Mouse (Mus musculus) lung, embryonic 14.5 days (tissue): ENCODE measurements at regions not wholly inside any gene's neighbourhood (a gene's known extent, or its start where the extent isn't known, plus 50 kb on each side); places are given as distances from the start of the nearest gene placed in this dataset.
A peak's percentile ranks its signal among the peaks of the same experiment; 100 is the strongest.

ENCODE experiments used
- ATAC-seq: fragments of 200-750 bp; cut with Nextera tagmentation; 2 replicates; pipeline ENCODE4 v1.8.0; 2017; ENCODE audit warnings: mild to moderate bottlenecking, moderate TSS enrichment, moderate library complexity; ENCODE audit not compliant: insufficient read depth
- DNase-seq: peaks from one replicate; pipeline ENCODE4 v3.0.0-alpha.2; 2015
- H3K27ac ChIP-seq: fragments of 300-500 bp; sonication (generic); 2 replicates; pipeline ENCODE4 v1.5.1; 2014; ENCODE audit warnings: low read depth, mild to moderate bottlenecking, moderate library complexity
- H3K27me3 ChIP-seq: fragments of 300-500 bp; sonication (generic); 2 replicates; pipeline ENCODE4 v1.6.1; 2014; ENCODE audit warnings: low read length, control low read depth; ENCODE audit not compliant: insufficient read depth
- H3K36me3 ChIP-seq: fragments of 300-500 bp; sonication (generic); 2 replicates; pipeline ENCODE4 v1.6.1; 2014; ENCODE audit warnings: control low read depth; ENCODE audit not compliant: insufficient read depth
- H3K4me1 ChIP-seq: fragments of 300-500 bp; sonication (generic); 2 replicates; pipeline ENCODE4 v1.6.1; 2014; ENCODE audit warnings: antibody characterized with exemption, control low read depth; ENCODE audit not compliant: insufficient read depth
- H3K4me2 ChIP-seq: fragments of 300-500 bp; sonication (generic); 2 replicates; pipeline ENCODE4 v1.6.1; 2014; ENCODE audit warnings: mild to moderate bottlenecking
- H3K4me3 ChIP-seq: fragments of 300-500 bp; sonication (generic); 2 replicates; pipeline ENCODE4 v1.5.1; 2014; ENCODE audit warnings: low read depth, low read length
- H3K9ac ChIP-seq: fragments of 300-500 bp; sonication (generic); 2 replicates; pipeline ENCODE4 v1.6.1; 2014
- H3K9me3 ChIP-seq: fragments of 300-500 bp; sonication (generic); 2 replicates; pipeline ENCODE4 v1.6.1; 2016; ENCODE audit warnings: low read depth, low read length, control low read depth
- CTCF ChIP-seq: IDR thresholded peaks from 2 replicates; pipeline ENCODE4 v1.5.1; 2016; ENCODE audit warnings: antibody characterized with exemption, low read depth
- WGBS: fragments of 180-500 bp; shearing (Covaris S2); extraction: QIAGEN DNeasy Blood & Tissue Kit; methylation state at CpG from one replicate; pipeline ENCODE4 v1.1.7; 2014; 5-methylcytosine and 5-hydroxymethylcytosine counted together

DNA sequence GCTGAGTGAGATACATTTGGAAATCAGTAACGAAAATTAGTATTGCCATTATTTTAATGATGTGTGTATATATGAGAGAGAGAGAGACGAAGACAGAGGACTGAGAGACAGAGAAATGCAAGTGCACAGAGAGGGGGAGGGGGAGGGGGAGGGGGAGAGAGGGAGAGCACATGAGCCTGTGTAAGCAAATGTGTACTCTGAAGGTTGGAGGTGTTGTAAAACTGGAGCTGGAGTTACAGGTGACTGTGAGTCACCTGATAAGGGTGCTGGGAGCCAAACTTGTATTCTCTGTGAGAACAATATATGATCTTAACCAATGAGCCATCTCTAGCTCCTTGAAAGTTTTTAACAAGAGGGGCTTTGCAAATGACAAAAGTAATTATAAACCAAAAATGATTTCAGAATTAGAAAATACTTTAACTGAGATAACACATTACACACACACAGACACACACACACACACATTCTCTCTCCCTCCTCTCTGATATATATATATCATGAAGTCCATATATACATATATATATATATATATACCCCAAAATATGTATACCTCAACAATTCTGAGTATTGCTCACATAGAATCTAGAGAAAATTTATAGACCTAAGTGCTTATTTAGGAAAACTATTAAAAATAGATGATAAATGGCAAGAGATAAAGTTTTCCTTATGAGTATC, 100.5 kb upstream of the Rgs17 start:
- Histone ChIP-seq H3K9me3 (no peaks in the 10 kb centered on the region), H3K4me3 (no peak overlapping the region), H3K27ac (no peak overlapping the region), H3K4me2 (no peak overlapping the region), H3K4me1 (no peaks in the 10 kb centered on the region), H3K36me3 (no peaks in the 10 kb centered on the region), H3K27me3 (no peaks in the 10 kb centered on the region), H3K9ac (no peak overlapping the region)
- 65% methylated on average over 2 of the region's 2 CpGs for WGBS
- ATAC-seq = no peak
- DNase-seq = no peak
- no peak for TF ChIP-seq CTCF

DNA sequence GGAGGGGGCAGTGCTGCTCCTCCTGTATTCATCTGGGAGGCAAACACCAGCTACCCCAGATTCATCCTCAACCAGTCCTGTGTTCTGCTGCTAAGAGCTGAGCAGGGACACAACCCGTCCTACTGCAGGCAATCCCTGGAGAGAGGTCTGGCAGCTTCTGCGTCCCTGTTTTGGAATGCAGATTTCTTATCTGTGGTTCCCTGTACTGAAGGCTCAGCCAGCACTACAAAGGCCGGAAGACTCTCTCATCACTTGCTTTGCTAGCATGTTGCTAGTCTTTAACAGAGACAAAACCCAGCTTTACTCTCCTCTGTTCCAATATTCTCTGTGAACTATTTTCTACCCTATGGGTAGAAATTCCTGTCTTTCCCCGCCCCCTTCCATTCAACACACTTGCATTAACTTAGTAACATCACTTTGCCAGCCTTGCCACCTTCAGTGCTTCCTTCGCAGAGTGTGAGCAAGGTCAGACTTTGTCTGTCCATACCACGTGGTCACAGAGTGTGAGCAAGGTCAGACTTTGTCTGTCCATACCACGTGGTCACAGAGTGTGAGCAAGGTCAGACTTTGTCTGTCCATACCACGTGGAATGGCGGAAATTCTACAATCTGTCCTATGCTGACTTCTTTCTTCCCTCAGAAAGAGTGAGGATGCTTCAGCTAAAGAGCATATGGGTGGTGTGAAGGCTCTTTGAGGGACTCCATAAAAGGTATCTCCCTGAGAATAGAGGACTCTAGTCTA, 98.9 kb upstream of the Rgs17 start:
- Histone ChIP-seq H3K4me2 (no peak overlapping the region), H3K4me1 (no peaks in the 10 kb centered on the region), H3K4me3 (no peak overlapping the region), H3K36me3 (no peaks in the 10 kb centered on the region), H3K27ac (no peak overlapping the region), H3K9me3 (no peaks in the 10 kb centered on the region), H3K27me3 (no peaks in the 10 kb centered on the region), H3K9ac (no peak overlapping the region)
- ATAC-seq (no peak; the same call in 1 of the 2 replicates), DNase-seq (peak; percentile 11)
- 41% methylated on average over 9 of the region's 9 CpGs for WGBS
- TF ChIP-seq CTCF = no peak

- no peak for TF ChIP-seq CTCF
- Histone ChIP-seq H3K4me3 (no peak overlapping the region), H3K27ac (no peak overlapping the region), H3K4me1 (no peaks in the 10 kb centered on the region), H3K4me2 (no peak overlapping the region), H3K36me3 (no peaks in the 10 kb centered on the region), H3K27me3 (no peaks in the 10 kb centered on the region), H3K9me3 (no peaks in the 10 kb centered on the region), H3K9ac (no peak overlapping the region)
- no peak for ATAC-seq
- DNase-seq = no peak
- 59% methylated on average over 4 of the region's 4 CpGs for WGBS
Observed at GRCm38 (mm10) chr10:6013743-6014142, 91.5 kb upstream of the Rgs17 start.

GRCm38 (mm10) chr10:6011541-6011940, 89.3 kb upstream of the Rgs17 start:
- Histone ChIP-seq H3K36me3 (no peaks in the 10 kb centered on the region), H3K27me3 (no peaks in the 10 kb centered on the region), H3K4me2 (no peak overlapping the region), H3K9me3 (no peaks in the 10 kb centered on the region), H3K27ac (no peak overlapping the region), H3K9ac (no peak overlapping the region), H3K4me1 (no peaks in the 10 kb centered on the region; the same call in 1 of the 2 replicates), H3K4me3 (no peak overlapping the region)
- DNase-seq (peak; percentile 35), ATAC-seq (no peak)
- 41% methylated on average over 5 of the region's 5 CpGs for WGBS
- TF ChIP-seq CTCF = no peak

DNA sequence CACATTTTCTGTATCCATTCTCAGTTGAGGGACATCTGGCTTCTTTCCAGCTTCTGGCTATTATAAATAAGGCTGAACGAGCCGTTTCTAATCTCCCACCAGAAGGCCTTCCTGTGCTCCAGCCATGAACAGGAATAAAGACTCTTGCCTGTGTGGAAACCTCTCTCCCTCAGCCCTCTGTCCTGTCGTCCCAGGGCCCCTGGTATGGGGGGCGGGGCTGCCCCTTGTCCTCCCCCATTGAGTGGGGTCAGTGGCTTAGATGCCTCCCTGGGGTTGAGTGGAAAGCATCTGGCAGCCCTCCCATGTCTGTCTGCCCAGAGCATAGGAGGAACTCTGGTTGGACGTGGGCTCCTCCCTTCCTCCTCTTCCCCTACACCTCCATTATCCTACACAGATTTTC, 88.8 kb upstream of the Rgs17 start:
- H3K4me2 ChIP-seq = no peak overlapping the region
- no peaks in the 10 kb centered on the region for H3K9me3 ChIP-seq
- no peak overlapping the region for H3K4me3 ChIP-seq
- WGBS = 41% methylated on average over 5 of the region's 5 CpGs
- ATAC-seq = peak; percentile 58; the same call in 1 of the 2 replicates
- H3K9ac ChIP-seq = no peak overlapping the region
- no peaks in the 10 kb centered on the region for H3K27me3 ChIP-seq
- TF ChIP-seq CTCF = no peak
- H3K4me1 ChIP-seq = no peaks in the 10 kb centered on the region; the same call in 1 of the 2 replicates
- no peak overlapping the region for H3K27ac ChIP-seq
- peak; percentile 42 for DNase-seq
- H3K36me3 ChIP-seq = no peaks in the 10 kb centered on the region

DNA sequence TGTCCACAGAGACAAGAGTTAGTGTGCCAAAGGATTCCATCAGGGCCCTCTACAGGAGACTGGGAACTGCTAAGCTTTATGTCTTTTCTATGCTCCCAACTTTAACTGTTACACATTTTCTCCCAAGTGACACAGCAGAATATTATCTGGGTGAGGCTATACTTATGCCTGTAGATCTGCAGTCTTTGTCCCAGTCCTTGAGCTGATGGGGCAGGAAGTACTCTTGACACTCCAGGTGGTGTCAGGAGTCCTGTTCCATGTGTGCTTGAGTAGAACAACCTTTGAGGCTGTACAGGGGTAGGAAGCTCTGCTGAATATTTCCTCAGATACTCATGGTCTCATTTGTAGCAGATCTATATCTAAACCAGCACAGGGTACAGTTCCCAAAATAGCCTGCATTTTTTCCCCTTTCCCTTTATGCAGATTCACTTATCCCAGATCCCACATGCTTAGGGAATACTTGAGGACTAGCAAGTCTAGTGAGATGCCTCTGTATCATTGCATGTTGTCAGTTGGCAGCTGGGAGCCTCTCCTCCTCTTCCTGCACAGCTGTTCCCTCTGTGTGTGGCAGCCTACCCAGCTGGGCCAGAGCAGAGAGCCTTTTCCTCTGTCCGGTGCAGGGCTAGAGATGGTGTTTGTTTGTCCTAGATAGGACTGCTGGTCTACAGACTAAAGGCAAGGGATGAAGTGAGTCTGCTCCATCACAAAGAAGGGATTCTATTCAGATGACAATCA, 85.2 kb upstream of the Rgs17 start:
- H3K9me3 ChIP-seq = no peaks in the 10 kb centered on the region
- no peak overlapping the region for H3K4me3 ChIP-seq
- H3K4me2 ChIP-seq = no peak overlapping the region
- no peak overlapping the region for H3K9ac ChIP-seq
- no peak for TF ChIP-seq CTCF
- H3K36me3 ChIP-seq = no peaks in the 10 kb centered on the region
- WGBS = 9% methylated on average over 1 of the region's 1 CpGs
- DNase-seq (peak; percentile 19), ATAC-seq (peak; percentile 63; the same call in 1 of the 2 replicates)
- H3K27me3 ChIP-seq = no peaks in the 10 kb centered on the region
- H3K27ac ChIP-seq = no peak overlapping the region
- no peaks in the 10 kb centered on the region; the same call in 1 of the 2 replicates for H3K4me1 ChIP-seq

DNA sequence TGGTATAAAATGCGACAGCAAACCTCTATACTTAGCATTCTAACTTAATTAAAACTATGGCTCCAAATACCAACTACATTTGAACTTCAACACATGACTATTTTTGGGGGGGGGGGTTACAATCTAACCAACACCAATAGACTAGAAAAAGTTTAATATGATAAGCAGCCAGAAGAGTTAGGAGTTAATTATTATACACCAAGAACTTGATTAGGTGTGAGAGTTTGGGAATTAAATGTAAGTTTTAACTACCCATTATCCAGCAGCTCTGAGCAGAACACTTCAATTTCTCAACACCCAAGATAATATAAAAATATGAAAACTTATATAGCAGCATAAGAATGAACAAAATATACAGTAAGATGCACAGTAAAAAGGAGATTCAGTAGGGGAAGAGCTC, 59.2 kb upstream of the Rgs17 start:
- ATAC-seq (no peak), DNase-seq (no peak)
- H3K9me3 ChIP-seq = no peaks in the 10 kb centered on the region
- H3K27me3 ChIP-seq = no peaks in the 10 kb centered on the region
- 93% methylated on average over 1 of the region's 1 CpGs for WGBS
- H3K27ac ChIP-seq = no peak overlapping the region
- no peak overlapping the region for H3K9ac ChIP-seq
- no peaks in the 10 kb centered on the region for H3K36me3 ChIP-seq
- H3K4me3 ChIP-seq = no peak overlapping the region
- no peaks in the 10 kb centered on the region for H3K4me1 ChIP-seq
- H3K4me2 ChIP-seq = no peak overlapping the region
- no peak for TF ChIP-seq CTCF
